In the genomic region with DNA sequence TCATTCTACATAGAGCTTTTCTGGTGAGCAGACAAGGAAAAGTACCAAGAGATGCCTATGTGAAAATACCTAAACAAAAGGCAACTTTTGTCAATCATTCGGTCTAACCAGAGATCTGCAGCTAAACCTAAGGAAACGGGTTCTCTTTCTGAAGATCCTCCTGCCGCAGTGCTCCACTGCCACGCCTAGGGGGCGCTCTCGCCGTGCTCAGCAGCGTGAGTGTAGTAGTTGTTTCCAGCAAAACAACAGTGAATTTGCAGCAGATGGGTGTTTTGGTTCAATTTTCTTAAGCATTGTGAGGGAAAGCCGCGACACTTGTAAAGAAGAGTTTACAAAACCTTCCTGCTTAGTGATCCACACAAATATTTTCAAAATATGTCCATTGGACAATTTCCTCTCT, we compare ENCODE assay signal across 8 mouse cellular contexts.
DNase-seq lines count a peak whose midpoint lies in the region; ATAC-seq and TF ChIP-seq lines count a peak whose summit lies in the region.

No protein-coding gene starts in this region.

- H3K4me2 ChIP-seq in hindbrain, embryonic 11.5 days (replicated peaks; ENCODE audit: low read depth, low read length), result no peak overlapping the region
- H3K4me2 ChIP-seq in midbrain, postnatal 0 days (ENCODE audit: low read depth, low read length, poor library complexity, severe bottlenecking), result peak overlapping the region; percentile 13

- 12% methylated on average over 10 of the region's 10 CpGs for WGBS in hindbrain, embryonic 11.5 days
- WGBS in midbrain, postnatal 0 days, result 8% methylated on average over 10 of the region's 10 CpGs

- H3K9ac ChIP-seq in hindbrain, embryonic 11.5 days (ENCODE audit: low read depth, low read length), result no peak overlapping the region
- H3K9ac ChIP-seq in midbrain, postnatal 0 days (replicated peaks; ENCODE audit: low read length, poor library complexity, severe bottlenecking), result peak overlapping the region; percentile 42; the same call in 1 of the 2 replicates

- no peak overlapping the region for H3K4me3 ChIP-seq in gastrocnemius, adult 2 months
- no peak overlapping the region for H3K4me3 ChIP-seq in cortical plate, adult 2 months (ENCODE audit: insufficient read depth, low read length)
- H3K4me3 ChIP-seq in hindbrain, embryonic 11.5 days (ENCODE audit: low read depth, low read length), result no peak overlapping the region
- 0 out of 2 replicates have a peak overlapping the region, but pooled peaks have one; percentile 4 for H3K4me3 ChIP-seq in midbrain, postnatal 0 days (ENCODE audit: low read depth, low read length)

- H3K27me3 ChIP-seq in hindbrain, embryonic 11.5 days (ENCODE audit: control insufficient read depth, insufficient read depth, low read length), result no peaks in the 10 kb centered on the region
- no peaks in the 10 kb centered on the region for H3K27me3 ChIP-seq in midbrain, postnatal 0 days (ENCODE audit: insufficient read depth, low read length)

- no peaks in the 10 kb centered on the region for H3K4me1 ChIP-seq in cortical plate, adult 2 months (ENCODE audit: control insufficient read depth, insufficient read depth, low read length)
- no peaks in the 10 kb centered on the region; the same call in 1 of the 2 replicates for H3K4me1 ChIP-seq in hindbrain, embryonic 11.5 days (replicated peaks; ENCODE audit: control insufficient read depth, insufficient read depth, low read length)
- H3K4me1 ChIP-seq in midbrain, postnatal 0 days (ENCODE audit: insufficient read depth, low read length), result no peaks in the 10 kb centered on the region

- intact Hi-C loops in gastrocnemius, adult 2 months (cut with DNase I), result no loop called here
- intact Hi-C loops in left cerebral cortex, postnatal 25 days (cut with DNase I), result loop anchor here (1.0 to 5.0 kb wide), 2 partner anchors 317 to 338 kb away; no protein-coding TSS in a partner anchor

- no peaks in the 10 kb centered on the region for H3K9me3 ChIP-seq in hindbrain, embryonic 11.5 days (ENCODE audit: control insufficient read depth, low read length)
- H3K9me3 ChIP-seq in midbrain, postnatal 0 days (ENCODE audit: low read length), result no peaks in the 10 kb centered on the region

- TF ChIP-seq CTCF in gastrocnemius, adult 2 months (IDR thresholded peaks at IDR 0.05), result peak; percentile 64
- peak; percentile 94 for TF ChIP-seq CTCF in cortical plate, adult 2 months (IDR thresholded peaks at IDR 0.05; ENCODE audit: extremely low read depth, insufficient read depth, low read length)
- TF ChIP-seq CTCF in midbrain, postnatal 0 days (IDR thresholded peaks at IDR 0.05), result peak; percentile 98

- H3K36me3 ChIP-seq in hindbrain, embryonic 11.5 days (ENCODE audit: control insufficient read depth, insufficient read depth, low read length), result no peaks in the 10 kb centered on the region
- H3K36me3 ChIP-seq in midbrain, postnatal 0 days (ENCODE audit: insufficient read depth, low read length), result no peaks in the 10 kb centered on the region

- DNase-seq in gastrocnemius, adult 2 months, result no peak
- no peak for DNase-seq in gastrocnemius, adult 8-10 months (ENCODE audit: low spot score in 2 of 2)
- DNase-seq in ZHBTc4 (ENCODE audit: low read depth, low spot score), result peak; percentile 60
- peak; percentile 87 for DNase-seq in hindbrain, embryonic 11.5 days (ENCODE audit: low spot score)
- DNase-seq in left cerebral cortex, postnatal 25 days (ENCODE audit: low spot score in 2 of 2), result peak; percentile 76 to 78
- peak; percentile 72 for DNase-seq in midbrain, postnatal 0 days (ENCODE audit: low spot score)
- DNase-seq in urinary bladder, postnatal 14 days (ENCODE audit: low spot score), result peak; percentile 18

- no peak for ATAC-seq in hindbrain, embryonic 11.5 days (ENCODE audit: low FRiP score)
- no peak for ATAC-seq in midbrain, postnatal 0 days (ENCODE audit: low FRiP score)

- H3K27ac ChIP-seq in gastrocnemius, adult 2 months, result no peak overlapping the region
- no peak overlapping the region for H3K27ac ChIP-seq in cortical plate, adult 2 months (ENCODE audit: insufficient read depth, low read length)
- no peak overlapping the region for H3K27ac ChIP-seq in hindbrain, embryonic 11.5 days (ENCODE audit: low read depth, low read length)
- no peak overlapping the region for H3K27ac ChIP-seq in midbrain, postnatal 0 days (ENCODE audit: low read depth, low read length)

- no peak for TF ChIP-seq POLR2A in cortical plate, adult 2 months (IDR thresholded peaks at IDR 0.05; ENCODE audit: extremely low read depth, insufficient read depth, low read length)

Comparison
In these comparisons a context has a peak if more than half of its experiments do, and no peak if none do; other contexts are left out.
1. DNase-seq: peak in ZHBTc4 (single experiment), hindbrain, embryonic 11.5 days (single experiment), left cerebral cortex, postnatal 25 days (2 of 2), midbrain, postnatal 0 days (single experiment) and urinary bladder, postnatal 14 days (single experiment); none in gastrocnemius, adult 2 months (single experiment) and gastrocnemius, adult 8-10 months (0 of 2).
2. Peak in every context shown above with its lines, with median percentiles within 50 percentile points of each other: CTCF ChIP-seq.